Mouse (Mus musculus) intestine, embryonic 16.5 days (tissue): Measurements from ENCODE around the gene Fcho1. TPM values are rescaled to one million over a fixed set of nuclear protein-coding genes. Genes with fewer than 3 reads are reported as not detected.
"Not testable (repeated sequence)": the region's sequence is repeated elsewhere in the genome, so short reads cannot be mapped to it uniquely, and the experiment has no call there.

Experiments
- ATAC-seq: fragments of 200-750 bp; cut with Nextera tagmentation; 2 replicates; pipeline ENCODE4 v1.8.0; 2017; ENCODE audit warnings: moderate TSS enrichment, moderate library complexity
- H3K27ac ChIP-seq: fragments of 300-500 bp; sonication (generic); 2 replicates; pipeline ENCODE4 v1.5.1; 2014; ENCODE audit warnings: mild to moderate bottlenecking, low read length
- H3K27me3 ChIP-seq: fragments of 300-500 bp; sonication (generic); replicated peaks from 2 replicates; pipeline ENCODE4 v1.6.1; 2014; ENCODE audit warnings: low read length, control low read depth, mixed read lengths; ENCODE audit not compliant: control insufficient read depth, insufficient read depth
- H3K36me3 ChIP-seq: fragments of 300-500 bp; sonication (generic); 2 replicates; pipeline ENCODE4 v1.6.1; 2014; ENCODE audit warnings: low read length, control low read depth; ENCODE audit not compliant: control insufficient read depth, insufficient read depth
- H3K4me1 ChIP-seq: fragments of 300-500 bp; sonication (generic); 2 replicates; pipeline ENCODE4 v1.6.1; 2014; ENCODE audit warnings: low read length, control low read depth, mixed read lengths; ENCODE audit not compliant: control insufficient read depth, insufficient read depth
- H3K4me2 ChIP-seq: fragments of 300-500 bp; sonication (generic); 2 replicates; pipeline ENCODE4 v1.6.1; 2014; ENCODE audit warnings: low read depth, low read length, control low read depth
- H3K4me3 ChIP-seq: fragments of 300-500 bp; sonication (generic); 2 replicates; pipeline ENCODE4 v1.5.1; 2014; ENCODE audit warnings: mild to moderate bottlenecking, low read length
- H3K9ac ChIP-seq: fragments of 300-500 bp; sonication (generic); 2 replicates; pipeline ENCODE4 v1.6.1; 2014; ENCODE audit warnings: low read depth, low read length
- H3K9me3 ChIP-seq: fragments of 300-500 bp; sonication (generic); 2 replicates; pipeline ENCODE4 v1.6.1; 2016; ENCODE audit warnings: low read length, control low read depth; ENCODE audit not compliant: control insufficient read depth
- WGBS: fragments of 180-500 bp; shearing (Covaris S2); extraction: QIAGEN DNeasy Blood & Tissue Kit; methylation state at CpG from one replicate; pipeline ENCODE4 v1.1.7; 2014; 5-methylcytosine and 5-hydroxymethylcytosine counted together
- polyA plus RNA-seq: library from polyadenylated mRNA; unstranded; fragments of >200 nt; fragmentation: Nextera tagmentation; extraction: Ambion mirVana; gene quantifications from 2 replicates; pipeline ENCODE4 v1.2.1, GENCODE M21; 2015

The Fcho1 gene
- polyA plus RNA-seq, result 5.0 and 6.4 TPM in 2 replicates

- Histone ChIP-seq H3K27me3 (0 out of 2 replicates have a peak, but pooled peaks cover 3% of the 10 kb centered on the region), H3K9ac (peak within 1 kb of the TSS; percentile 70), H3K4me1 (peaks cover 12% of the 10 kb centered on the region), H3K4me2 (peak within 1 kb of the TSS; percentile 91), H3K4me3 (peak within 1 kb of the TSS; percentile 65), H3K36me3 (no peaks in the 10 kb centered on the region), H3K9me3 (no peaks in the 10 kb centered on the region), H3K27ac (no peak within 1 kb of the TSS)
- WGBS, result under 1% methylated on average over 50 of the region's 54 CpGs
- ATAC-seq, result peak; percentile 91
Observed at GRCm38 (mm10) chr8:71725122-71725924, at the start of gene Fcho1. Gene Fcho1 (minus strand): TSS chr8:71725716.

- WGBS, result 91% methylated on average over 15 of the region's 15 CpGs
- ATAC-seq, result no peak
- H3K9ac ChIP-seq, result no peak overlapping the region
- peaks cover 12% of the 10 kb centered on the region for H3K9me3 ChIP-seq
- no peak overlapping the region for H3K4me2 ChIP-seq
- H3K4me3 ChIP-seq, result no peak overlapping the region
- H3K27me3 ChIP-seq, result no peaks in the 10 kb centered on the region
- H3K36me3 ChIP-seq, result no peaks in the 10 kb centered on the region
- H3K27ac ChIP-seq, result no peak overlapping the region
- H3K4me1 ChIP-seq, result no peaks in the 10 kb centered on the region
Observed at GRCm38 (mm10) chr8:71771336-71771735, 45.8 kb upstream of the Fcho1 start.

GRCm38 (mm10) chr8:71758816-71759215 is 33.3 kb upstream of the Fcho1 start:
- H3K27ac ChIP-seq, result no peak overlapping the region
- H3K4me1 ChIP-seq, result no peaks in the 10 kb centered on the region
- no peak overlapping the region for H3K4me2 ChIP-seq
- no peak overlapping the region for H3K9ac ChIP-seq
- no peak for ATAC-seq
- no peaks in the 10 kb centered on the region for H3K36me3 ChIP-seq
- H3K4me3 ChIP-seq, result no peak overlapping the region
- WGBS, result 75% methylated on average over 3 of the region's 3 CpGs
- H3K27me3 ChIP-seq, result no peaks in the 10 kb centered on the region
- no peaks in the 10 kb centered on the region for H3K9me3 ChIP-seq

- H3K4me3 ChIP-seq, ATAC-seq, H3K9me3 ChIP-seq, H3K4me2 ChIP-seq, H3K27me3 ChIP-seq, H3K9ac ChIP-seq, H3K36me3 ChIP-seq, H3K4me1 ChIP-seq, H3K27ac ChIP-seq: not testable (repeated sequence)
- WGBS, result 62% methylated on average over 7 of the region's 7 CpGs
Observed at GRCm38 (mm10) chr8:71752881-71753552, 27.5 kb upstream of the Fcho1 start.

GRCm38 (mm10) chr8:71752263-71752662 is 26.7 kb upstream of the Fcho1 start:
- not testable (repeated sequence) for H3K4me1 ChIP-seq, H3K27me3 ChIP-seq, H3K9ac ChIP-seq, H3K4me2 ChIP-seq, H3K9me3 ChIP-seq, H3K4me3 ChIP-seq, ATAC-seq, H3K36me3 ChIP-seq, H3K27ac ChIP-seq

- ATAC-seq, result 0 out of 2 replicates have a peak, but pooled peaks have one; percentile 42
- H3K4me3 ChIP-seq, result not testable (repeated sequence)
- WGBS, result 46% methylated on average over 2 of the region's 2 CpGs
Observed at GRCm38 (mm10) chr8:71751337-71751886, 25.9 kb upstream of the Fcho1 start.

GRCm38 (mm10) chr8:71749321-71750075 is 24.0 kb upstream of the Fcho1 start:
- 81% methylated on average over 6 of the region's 6 CpGs for WGBS
- ATAC-seq, H3K4me3 ChIP-seq, H3K4me2 ChIP-seq, H3K9ac ChIP-seq, H3K36me3 ChIP-seq, H3K27ac ChIP-seq, H3K4me1 ChIP-seq, H3K9me3 ChIP-seq, H3K27me3 ChIP-seq: not testable (repeated sequence)

More at GRCm38 (mm10) chr8:71751337-71751886, 25.9 kb upstream of the Fcho1 start:
- not testable (repeated sequence) for H3K4me2 ChIP-seq, H3K36me3 ChIP-seq, H3K27me3 ChIP-seq, H3K9me3 ChIP-seq, H3K9ac ChIP-seq, H3K27ac ChIP-seq, H3K4me1 ChIP-seq

- not testable (repeated sequence) for H3K27me3 ChIP-seq, H3K9ac ChIP-seq, H3K9me3 ChIP-seq, H3K4me2 ChIP-seq, H3K4me3 ChIP-seq, H3K4me1 ChIP-seq, ATAC-seq, H3K27ac ChIP-seq, H3K36me3 ChIP-seq
Observed at GRCm38 (mm10) chr8:71747082-71747481, 21.6 kb upstream of the Fcho1 start.

- H3K4me2 ChIP-seq, result no peak overlapping the region
- 86% methylated on average over 1 of the region's 1 CpGs for WGBS
- peaks cover 4% of the 10 kb centered on the region; the same call in 1 of the 2 replicates for H3K9me3 ChIP-seq
- peaks cover 3% of the 10 kb centered on the region; the same call in 1 of the 2 replicates for H3K4me1 ChIP-seq
- no peak overlapping the region for H3K4me3 ChIP-seq
- no peaks in the 10 kb centered on the region for H3K36me3 ChIP-seq
- no peak for ATAC-seq
- no peak overlapping the region for H3K27ac ChIP-seq
- H3K9ac ChIP-seq, result no peak overlapping the region
- H3K27me3 ChIP-seq, result no peaks in the 10 kb centered on the region
Observed at GRCm38 (mm10) chr8:71745322-71745721, 19.8 kb upstream of the Fcho1 start.
